Mouse (Mus musculus): ENCODE measurements around the gene Slc41a3.

GRCm38 (mm10) chr6:90567486-90567885, 37.0 kb upstream of the Slc41a3 start:
- TF ChIP-seq EP300 (IDR thresholded peaks at IDR 0.05): no peak
- no peak for TF ChIP-seq CTCF (IDR thresholded peaks at IDR 0.05)

Data from lung, postnatal 0 days (tissue).